Mouse (Mus musculus) layer of hippocampus, adult 8-10 months (tissue): ENCODE measurements around the gene Pdzk1ip1. TPM values are rescaled to one million over a fixed set of nuclear protein-coding genes. Genes with fewer than 3 reads are reported as not detected.

Source experiments
- DNase-seq, 2 experiments: peaks; one replicate each; pipeline ENCODE4 v3.0.0; 2022; ENCODE audit warnings: low spot score in 2 of 2
- total RNA-seq, 4 experiments: library from RNA; stranded (reverse); gene quantifications; 2 replicates each; pipeline ENCODE4 v1.2.4; 2022

Pdzk1ip1 gene
- total RNA-seq, 4 experiments from 2014 or later: 0.54 to 1.5 (median 0.74) TPM

DNA sequence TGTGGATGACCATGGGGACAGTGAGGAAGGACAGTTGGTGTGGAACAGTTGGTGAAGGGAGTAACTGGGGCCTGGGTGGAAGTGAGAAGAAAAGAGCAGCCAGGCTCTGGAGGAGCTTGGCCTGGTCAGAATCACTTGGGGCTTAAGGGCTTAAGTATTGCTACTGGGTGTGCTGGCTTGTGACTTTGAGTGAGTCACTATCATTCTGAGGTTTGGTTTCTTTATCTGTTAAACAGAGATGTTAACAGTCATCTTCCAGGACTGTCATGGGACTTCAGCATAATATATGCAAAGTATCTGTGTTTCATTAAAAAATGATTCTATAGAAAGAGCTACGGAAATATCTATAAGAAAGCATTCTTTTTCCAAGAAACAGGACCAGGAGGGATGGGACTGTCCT is 13.7 kb upstream of the Pdzk1ip1 start:
- DNase-seq: no peak

DNA sequence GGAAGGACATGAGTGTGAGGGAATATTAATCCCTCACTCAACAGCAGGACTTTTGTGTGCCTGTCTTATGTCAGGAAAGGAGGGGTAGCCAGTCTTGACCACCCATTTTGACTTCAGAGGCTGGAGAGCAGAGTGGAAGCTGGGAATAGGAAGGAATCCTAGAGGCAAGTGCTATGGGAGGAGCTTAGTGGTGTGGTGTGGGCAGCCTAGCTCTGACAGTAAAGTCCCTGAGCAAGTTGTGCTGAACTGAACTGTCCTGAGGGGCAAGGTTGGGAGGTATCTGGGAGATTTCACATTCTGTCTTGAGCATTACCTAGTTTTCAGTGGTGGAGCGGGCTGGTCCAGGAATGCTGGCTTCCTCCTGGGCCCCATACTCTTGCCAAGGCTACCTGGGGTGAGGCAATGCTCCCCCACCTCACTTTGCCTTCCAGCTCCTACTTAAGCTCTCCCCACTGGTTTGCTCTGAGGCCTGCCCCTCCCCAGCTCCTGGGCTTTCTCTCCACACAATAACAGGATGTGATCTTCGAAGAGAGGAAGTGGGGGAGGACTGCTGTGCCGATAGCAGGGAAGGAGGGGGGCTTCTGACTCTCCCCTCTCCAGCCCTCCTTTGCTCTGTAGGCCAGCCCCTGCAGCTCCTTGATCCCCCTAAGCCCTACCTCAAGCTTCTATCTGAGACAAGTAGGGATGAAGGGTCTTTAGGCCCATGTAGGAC is 13.1 kb upstream of the Pdzk1ip1 start:
- no peak for DNase-seq

DNA sequence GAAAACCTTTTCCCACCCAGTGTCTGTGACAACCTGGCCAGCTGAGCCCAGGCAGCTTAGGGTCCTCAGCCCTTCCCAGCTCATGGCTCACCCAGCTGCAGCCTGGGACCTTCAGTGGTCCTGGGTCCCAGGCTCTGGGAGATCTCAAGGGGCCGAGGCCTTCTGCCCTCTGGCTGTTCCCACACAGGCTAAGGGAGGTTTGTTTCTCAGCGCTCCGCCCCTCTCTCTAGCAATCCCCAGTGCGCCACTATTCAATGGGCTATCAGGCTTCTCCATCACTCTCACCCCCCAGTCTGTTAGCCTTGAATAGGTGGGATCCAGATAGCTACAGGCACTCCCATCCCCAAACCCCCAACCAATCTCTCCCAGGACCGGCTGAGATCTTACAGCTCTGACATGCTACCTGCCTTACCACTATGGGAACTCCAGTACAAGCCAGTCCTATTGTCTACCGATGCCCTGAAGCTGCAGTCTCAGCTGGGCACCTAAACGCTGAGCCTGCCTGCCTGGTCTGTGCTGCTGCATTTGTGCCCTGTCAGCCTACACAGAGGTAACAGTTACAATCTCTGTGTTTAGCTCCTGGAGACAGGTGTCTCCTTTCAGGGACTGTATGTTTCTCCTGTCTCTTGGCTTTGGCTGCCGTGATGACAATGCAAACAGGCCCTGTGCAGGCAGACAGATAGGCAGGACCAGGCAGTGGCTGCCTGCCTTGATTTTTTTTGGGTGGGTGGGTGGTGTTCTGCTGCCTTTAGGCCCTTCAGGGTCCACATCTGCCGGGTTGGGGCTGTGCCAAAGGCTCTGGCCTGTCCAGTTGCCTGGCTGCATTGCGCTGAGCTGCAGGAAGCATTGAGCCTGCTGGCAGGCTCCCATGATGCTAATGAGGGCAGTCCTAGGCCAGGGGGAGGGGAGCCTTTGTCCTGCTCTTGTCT is 9.4 kb upstream of the Pdzk1ip1 start:
- DNase-seq: peak in 1 of 2 experiments; percentile 13

DNA sequence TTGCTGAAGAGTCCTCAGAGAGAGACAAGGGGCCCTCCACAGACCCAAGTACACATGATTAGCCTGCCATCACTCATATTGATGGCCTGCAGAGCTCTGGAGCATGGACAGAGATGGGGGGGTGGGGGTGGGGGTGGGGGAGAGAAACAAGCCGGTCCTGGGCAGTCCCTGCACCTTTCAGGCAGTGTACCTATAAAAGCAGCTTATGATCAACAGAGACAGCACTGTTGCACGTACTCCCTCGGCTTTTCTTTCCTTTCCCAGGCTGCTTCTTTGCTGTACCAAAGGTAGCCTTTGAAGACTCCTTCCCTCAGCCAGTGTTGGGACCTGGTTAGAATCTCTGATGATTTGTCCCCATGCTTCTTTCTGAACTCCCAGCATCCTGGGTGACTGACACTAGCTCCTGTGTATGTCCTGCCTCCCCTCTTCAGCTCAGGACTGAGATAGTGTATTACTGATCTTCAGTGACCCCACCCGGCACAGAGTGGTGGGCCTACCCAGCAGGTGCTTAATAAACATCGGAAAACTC is 8.6 kb upstream of the Pdzk1ip1 start:
- no peak for DNase-seq

DNA sequence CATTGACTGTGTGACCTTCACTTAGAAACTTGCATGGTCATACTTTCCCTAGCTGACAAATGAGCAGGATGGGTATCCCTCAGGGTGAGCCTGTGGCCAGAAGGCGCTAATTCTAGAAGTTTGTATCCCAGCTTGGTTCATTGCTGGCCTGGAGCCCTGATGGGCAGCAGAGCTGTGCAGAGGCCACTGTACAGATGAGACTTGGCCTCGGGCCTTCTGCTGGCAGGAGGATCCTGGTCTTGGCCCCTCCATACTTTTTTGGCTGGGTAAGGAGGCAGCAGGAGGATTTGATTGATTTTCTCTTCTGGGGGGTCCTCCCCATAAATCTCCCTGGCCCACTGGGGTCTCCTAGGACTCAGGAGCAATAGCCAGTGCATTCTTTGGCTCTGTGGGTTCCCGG is 5.5 kb upstream of the Pdzk1ip1 start:
- no peak for DNase-seq

DNA sequence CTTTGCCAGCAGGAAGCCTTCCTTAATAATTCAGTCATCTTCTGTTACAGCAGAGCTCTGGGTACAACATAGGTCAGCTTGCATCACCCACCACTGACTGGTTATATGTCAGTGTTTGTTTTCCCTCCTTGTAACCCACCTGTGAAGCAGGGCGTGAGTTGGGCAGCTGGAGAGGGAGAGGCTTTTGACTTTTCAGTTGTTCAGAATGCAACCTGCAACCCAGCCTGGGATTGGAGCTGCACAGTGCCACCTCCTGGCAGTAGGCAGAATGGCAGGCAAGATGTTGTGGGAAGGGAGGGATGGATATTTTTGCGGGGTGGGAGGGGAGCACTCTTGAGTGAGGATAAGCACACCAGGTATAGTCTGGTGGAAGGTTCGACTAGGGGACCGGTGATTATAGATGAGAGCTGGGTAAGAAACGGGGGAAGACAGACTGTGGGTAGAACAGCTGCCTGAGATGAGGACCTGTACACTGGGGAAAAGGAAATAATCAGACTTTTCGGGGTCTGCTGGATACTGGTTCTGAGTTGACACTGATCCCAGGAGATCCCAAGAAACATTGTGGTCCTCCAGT is 2.9 kb upstream of the Pdzk1ip1 start:
- DNase-seq: peak in 1 of 2 experiments; percentile 52

DNA sequence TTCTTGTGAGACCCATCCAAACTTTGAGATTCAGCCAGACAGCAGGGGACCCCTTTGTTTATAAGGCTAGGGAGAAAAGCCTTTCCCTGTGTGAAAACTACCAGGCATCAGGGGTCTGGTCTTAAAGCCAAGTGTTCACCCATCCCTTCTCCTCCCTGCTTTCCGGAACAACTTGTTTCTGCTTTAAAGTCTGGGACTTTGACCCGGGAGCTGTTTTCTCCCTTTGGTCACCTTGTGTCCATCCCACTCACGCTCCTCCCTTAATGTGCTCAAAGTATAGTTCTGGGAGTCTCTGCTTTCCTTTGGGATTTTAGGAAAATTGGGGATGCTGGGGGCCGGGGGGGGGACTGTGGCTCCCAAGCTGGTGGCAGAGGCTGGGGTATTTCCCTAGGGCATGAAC is 2.3 kb upstream of the Pdzk1ip1 start:
- DNase-seq: no peak

DNA sequence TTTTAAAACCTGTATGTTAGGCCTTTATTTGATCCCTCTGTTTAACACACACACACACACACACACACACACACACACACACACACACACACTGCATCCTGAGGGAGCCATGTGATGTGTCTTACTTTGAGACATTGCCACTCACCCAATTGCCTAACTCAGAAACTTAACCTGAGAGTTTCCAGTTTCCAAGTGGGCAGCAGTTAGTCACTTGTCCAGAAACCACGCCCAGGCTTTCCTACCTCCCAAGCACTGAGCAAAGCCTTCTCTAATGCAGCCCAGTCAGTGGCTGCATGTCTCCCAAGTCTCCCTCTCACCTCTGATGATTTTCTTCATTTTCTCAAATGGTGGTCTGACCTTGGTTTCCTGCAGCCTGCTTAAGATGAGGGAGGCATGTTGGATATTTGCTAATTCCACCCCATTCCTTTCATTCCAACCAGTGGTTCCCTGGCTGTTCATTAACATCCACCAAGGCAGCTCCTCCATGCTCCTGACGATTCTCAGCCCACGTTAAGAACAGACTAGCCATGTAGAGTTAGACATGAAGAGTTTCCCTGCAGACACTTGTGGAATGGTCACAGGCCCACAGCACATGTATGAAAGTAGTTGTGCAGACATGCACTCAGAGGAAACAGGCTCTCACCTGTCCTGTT is 1.6 kb upstream of the Pdzk1ip1 start:
- no peak for DNase-seq

DNA sequence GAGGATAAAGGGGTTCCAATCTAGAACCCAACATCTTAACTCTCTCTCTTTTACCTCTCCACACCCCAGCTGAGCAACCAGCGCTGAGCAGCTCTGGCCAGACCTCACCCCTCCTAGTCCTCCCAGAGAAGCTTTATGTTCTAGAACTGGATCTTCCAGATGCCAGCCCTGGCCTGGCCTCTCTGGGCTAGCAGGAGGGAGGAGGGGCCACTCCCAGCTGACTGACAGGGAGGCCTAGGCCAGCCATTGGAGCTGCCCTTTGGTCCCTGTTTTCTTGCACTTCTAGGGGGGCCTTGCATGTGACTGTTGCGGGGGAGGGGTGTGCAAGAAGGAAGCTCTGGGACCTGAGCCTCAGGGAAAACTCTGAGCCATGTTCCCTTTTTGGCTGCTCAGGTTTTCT is 2.1 kb downstream of the Pdzk1ip1 start:
- DNase-seq: no peak

DNA sequence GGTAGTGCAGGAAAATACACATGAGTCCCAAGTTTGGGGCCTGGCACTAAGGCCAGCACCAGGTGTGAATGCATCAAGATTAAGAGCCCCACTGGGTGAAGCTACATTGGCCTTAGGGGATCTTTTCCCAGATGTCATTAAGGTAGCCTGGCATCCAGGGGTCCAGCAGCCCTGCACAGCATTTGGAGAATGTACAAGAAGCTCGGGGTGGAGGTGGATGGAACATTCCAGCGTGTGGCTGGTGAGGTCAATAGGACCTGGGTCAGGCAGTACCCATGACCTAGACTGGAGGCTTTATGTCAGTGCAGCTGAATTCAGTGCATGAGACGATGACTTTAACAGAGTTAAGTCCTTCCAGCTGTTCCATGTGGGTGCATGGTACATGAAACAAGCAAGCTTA is 3.3 kb downstream of the Pdzk1ip1 start:
- no peak for DNase-seq

DNA sequence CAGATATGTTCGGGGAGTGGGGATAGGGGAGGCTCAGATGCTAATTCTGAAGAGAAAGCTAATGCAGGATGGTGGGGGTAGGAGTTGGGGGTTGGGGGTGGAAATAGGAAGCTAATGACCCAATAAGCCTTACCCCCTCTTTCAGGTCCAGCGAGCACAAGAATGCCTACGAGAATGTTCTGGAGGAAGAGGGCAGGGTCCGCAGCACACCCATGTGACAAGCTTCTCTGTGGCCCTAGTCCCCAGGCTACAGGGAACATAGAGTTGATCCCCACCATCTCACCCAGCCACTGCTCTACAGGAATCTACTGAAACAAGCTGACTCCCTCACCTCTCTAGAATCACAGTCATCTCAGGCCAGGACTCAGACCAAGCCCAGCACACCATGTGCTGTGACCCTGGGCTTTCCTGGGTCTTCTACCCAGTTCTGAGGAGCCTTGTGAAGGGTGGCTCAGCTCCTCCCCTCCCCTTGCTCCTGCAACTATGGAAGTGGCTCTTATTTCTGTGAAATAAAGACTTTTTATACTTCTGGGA is 4.9 kb downstream of the Pdzk1ip1 start:
- DNase-seq: no peak

DNA sequence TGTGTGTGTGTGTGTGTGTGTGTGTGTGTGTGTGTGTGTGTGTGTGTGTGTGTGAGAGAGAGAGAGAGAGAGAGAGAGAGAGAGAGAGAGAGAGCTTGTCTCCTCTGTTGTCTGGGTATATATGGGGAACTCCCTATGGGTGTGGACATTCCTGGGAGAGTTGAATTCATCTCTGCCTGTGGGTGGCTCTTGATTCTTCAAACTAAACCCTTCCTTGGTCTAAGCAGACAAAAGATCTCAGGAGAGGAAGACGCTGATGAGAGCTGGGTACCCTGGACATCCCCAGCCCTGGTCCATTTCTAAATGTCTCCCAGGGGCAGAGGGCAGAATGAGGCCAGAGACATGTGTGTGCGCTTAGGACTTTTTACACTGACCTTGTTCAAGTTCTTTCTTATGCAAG is 5.5 kb downstream of the Pdzk1ip1 start:
- DNase-seq: no peak

DNA sequence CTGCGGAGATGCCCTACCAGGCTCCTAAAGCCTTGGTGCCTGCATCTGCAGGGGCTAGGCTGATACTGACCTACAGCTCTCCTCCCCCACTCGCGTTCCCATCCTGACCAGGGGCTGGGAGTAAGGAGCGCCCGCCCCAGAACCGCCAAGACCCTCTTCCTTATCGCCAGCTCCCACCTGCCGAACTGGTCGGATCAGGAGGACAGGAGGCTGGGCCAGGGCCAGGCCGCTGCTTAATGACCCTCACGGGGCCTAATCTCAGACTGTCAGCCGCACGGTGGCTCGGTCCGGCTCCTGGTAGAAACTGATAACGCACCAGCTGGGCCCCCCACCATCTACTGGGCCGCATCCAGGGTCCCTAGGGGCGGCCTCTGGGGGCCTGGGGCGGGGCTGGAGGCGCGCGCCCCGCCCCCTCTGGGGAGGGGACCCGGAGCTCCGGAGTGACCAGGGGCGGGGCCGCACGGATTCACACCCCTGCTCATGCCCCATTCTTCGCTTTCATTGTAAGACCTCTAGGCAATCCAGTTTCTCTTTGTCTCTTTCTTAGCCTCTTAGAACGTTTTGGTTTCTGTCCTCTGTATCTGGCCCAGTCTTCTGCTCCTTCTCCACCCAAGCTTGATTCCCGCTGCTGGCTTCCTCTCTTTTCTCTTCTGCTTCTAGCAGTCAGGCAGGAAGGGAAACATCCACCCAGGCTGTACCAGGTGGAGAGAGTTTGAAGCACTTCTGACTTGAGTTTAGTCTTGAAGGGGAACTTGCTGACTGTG is 7.3 kb downstream of the Pdzk1ip1 start:
- DNase-seq: no peak

DNA sequence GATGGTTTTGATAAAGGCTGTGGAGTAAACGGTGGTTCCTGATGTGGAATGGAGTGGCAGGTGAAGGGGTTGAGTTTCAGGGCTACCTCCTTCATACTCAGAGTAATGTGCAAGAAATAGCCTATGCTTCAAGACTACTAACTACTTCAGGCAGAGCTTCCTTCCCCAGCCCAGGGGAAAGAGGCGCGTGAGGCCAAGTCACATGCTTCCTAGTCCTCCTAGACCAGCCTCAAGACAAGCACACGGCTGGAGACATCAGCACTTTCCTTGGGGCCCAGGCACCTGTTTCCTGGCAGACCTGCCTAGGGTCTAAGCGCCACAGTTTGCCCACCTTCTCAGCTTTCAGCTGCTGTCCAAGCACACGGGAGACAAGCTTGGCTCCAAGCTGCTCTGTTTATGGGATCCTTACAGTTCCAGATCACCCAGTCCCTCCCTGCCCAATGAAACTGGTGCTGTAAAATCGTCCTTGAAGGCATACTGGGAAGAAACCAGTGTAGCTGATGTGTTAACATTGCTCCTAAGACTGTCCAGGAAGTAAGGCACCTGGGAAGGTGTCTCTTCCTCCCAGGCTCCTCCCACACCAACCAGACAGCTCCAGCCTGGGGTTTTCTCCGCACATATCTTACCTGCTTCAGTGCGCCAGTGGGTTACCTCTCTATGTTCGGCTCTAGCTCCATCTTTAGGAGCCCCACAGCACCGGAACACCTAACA is 8.1 kb downstream of the Pdzk1ip1 start:
- no peak for DNase-seq

DNA sequence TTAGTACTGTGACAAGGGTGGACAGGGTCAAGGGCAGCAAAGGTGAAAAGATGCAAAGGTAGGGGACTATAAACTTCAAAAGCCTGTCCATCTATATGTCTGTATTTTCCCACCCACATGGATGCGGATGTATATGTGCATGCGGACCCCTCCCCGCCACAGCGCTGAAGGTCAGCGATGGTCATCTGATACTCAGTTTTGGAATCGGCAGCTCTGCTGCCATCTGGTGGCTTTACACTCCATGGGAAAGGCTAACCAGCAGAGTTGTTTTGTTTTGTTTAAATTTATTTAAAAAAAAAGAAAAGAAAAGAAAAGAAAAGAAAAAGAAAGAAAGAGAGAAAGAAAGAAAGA is 8.6 kb downstream of the Pdzk1ip1 start:
- DNase-seq: no peak

DNA sequence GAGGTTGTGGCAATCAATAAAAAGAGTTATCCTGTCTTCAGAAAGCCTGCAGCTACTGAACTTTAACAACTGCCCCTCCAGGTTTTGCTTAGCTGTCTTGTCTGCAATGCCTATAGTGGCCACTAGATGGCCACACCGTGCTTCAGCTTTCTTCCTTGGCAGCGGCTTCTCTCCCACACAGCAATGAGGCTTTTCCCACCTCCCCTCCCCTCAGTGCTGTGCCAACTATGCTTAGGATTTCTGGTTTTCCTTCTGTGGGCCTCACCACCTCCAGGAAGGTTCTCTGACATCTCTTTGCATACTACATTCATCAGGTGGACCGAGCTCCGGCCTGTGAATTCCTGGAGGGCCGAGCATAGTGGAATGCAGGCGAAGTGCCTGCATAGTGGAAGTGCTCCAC is 13.2 kb downstream of the Pdzk1ip1 start:
- DNase-seq: peak; percentile 19 to 76

DNA sequence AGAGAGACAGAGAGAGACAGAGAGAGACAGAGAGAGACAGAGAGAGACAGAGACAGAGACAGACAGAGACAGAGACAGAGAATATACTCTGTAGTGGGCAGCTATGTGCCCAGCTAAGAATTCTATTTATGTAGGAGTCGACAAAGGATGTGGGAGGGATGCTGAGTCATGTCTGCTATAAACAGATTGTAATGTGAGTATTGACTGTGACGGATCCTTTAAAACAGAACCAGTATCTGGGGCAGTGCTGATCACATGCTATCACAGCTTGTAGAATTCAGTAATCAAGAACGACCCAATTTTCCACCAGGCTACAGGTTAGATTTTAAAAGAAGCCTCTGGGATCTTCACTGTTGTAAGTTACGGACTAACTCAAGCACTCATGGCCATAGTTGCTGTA is 15.0 kb downstream of the Pdzk1ip1 start:
- DNase-seq: no peak

DNA sequence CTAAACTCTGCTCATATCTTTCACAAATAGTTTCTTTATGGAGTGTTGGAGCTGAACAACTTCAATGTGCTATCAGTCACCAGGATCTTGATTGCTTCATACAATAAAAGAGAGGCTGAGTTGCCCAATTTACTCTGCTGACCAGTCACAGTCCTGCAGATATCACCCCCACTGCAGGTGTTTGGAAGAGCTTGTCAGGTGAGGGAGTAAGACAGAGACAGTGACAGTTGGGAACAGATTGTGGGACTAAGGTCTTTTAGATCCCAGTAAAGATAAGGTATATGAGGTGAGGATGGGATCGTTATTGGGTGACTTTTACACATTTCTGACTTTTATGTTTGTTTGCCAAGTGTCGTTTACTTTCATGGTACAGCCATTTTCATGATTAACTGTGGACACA is 22.7 kb downstream of the Pdzk1ip1 start:
- DNase-seq: no peak

DNA sequence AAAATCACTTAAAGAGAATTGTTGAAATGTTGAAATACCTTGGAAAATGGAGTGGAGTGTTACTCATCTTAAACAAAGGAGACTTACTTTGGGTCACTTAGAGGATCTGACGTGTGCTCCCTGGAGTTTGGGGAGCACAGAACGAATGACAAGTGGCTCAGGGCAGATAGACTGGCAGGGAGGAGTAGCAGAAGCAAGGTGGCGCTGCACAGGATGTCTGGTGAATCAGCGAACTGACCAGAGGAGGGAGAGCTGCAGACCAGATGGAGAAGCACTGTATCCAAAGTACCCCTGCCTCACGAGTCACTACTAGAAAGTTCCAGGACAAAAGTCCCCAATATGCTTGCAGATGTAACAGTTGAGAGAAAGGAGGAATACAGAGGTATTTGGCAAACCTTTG is 24.8 kb downstream of the Pdzk1ip1 start:
- DNase-seq: no peak

DNA sequence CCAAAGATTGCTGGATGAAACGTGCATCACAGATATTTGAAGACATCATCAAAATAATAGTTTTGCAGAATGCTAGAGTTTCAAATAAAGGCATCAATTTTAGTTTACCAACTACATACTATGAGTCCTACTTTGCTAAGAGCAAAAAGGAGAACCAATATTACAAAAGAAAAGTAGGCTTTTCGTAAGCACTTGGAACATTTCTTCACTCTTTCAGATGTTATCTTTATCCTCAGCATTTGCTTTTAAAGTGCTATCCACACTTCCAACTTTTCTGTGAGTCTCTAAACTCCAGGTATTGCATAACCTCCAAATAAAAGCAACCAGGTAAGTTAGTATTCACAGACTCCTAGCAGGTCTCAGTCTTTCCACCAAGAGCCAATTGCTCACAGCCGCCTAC is 31.1 kb downstream of the Pdzk1ip1 start:
- no peak for DNase-seq
